Mouse (Mus musculus): ENCODE data around the gene Hspe1.
A peak's percentile ranks its signal among the peaks of the same experiment; 100 is the strongest.
"Not testable (repeated sequence)": the region's sequence is repeated elsewhere in the genome, so short reads cannot be mapped to it uniquely, and the experiment has no call there.

Hspe1 gene

DNA sequence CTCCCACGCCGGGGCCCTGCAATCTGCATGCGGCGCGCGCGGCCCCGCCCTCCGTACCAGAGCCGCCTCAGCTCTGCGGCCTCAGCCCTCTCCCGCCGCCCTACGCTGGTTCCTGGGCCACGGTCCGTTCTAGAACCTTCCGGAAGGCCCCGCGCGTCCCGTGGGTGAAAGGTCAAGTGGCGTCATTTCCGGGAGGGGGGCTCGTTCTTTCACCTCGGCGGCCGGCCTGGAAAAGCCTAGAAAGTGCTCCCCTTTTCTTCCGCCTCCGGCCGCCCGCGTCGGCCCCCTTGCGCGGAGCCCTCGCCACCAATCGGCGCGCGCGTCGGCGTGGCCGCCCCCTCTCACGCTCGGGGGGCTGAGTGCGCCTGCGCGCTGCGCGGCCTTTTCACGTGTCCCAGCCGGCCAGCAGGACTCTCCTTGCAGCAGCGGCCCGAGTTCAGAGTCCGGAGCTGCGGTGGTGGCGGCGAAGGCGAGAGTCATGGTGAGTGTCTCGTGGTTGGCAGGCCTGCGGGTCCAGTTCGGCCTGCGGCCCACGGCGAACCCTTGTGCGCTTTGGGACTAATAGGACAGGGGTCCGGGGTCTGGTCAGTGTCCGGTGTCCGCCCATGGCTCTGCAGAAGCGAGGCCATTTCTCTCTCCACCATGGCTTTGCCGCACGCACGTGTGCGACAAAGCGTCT is at the start of gene Hspe1, which contains the start of gene Hspd1:
TSS of gene Hspe1 (plus strand) at position 201 of the 679 bp plus-strand sequence.
TSS of gene Hspd1 (minus strand) at position 312 of the 679 bp plus-strand sequence.
- peak; percentile 99 for DNase-seq (ENCODE audit: low read depth, low spot score)

DNA sequence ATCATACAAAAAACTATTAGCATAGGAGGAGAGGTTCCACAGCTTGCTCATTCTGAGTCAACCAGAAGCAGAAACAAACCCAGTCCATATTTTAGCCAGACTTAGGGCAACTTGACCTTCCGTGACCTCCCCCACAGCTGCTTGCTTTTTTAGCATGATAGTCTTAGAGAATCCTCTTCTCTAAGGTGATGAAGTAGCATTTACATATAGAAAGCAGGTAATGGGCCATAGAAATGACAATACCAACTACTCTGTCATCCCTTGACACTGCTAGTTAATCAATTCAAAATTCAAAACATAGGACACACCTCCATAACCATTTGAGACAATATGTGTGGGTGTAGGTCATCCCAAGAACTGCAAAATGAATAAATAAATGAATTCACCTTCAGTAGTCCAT is 48.0 kb upstream of the Hspe1 start:
- peak; percentile 77 for DNase-seq (ENCODE audit: low read depth, low spot score)

DNA sequence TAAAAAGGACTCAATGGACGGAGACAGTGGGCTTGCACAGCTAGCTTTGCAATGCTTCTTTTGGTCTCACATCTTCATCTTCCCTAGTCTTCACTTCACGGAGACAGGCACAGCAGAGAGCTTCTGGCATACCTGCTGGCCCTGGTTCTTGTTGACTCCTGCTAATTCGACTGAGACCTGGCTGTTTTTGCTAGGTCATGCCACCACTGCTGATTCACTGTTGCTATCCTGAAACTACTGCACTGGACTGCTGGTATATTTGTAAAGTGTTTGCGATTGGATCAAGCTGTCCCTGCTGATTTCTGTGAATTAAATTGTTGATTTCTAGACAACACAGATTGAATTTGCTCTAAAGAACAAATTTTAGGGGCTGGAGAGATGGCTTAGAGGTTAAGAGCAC is 46.2 kb upstream of the Hspe1 start:
- DNase-seq (ENCODE audit: low read depth, low spot score), result no peak

DNA sequence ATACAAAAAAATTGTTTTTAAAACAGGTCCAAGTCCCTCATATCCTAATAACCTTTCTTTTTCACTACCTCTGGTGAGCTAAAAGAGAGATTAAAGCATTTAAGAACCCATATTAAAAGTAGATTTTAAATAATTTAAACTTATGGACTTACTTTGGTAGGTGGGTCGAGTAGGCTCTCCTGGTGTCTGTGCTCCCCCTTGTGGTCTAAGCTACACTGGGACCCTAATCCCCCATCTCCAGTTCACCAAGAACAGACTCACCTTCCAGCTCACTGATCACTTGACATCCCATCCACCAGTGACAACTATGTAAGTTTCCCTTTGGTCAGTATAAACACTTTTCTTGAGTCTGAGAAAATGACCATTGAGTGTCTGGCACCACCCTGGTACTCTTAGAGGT is 45.7 kb upstream of the Hspe1 start:
- DNase-seq (ENCODE audit: low read depth, low spot score), result peak; percentile 47

GRCm38 (mm10) chr1:55043164-55043563 is 44.8 kb upstream of the Hspe1 start:
- DNase-seq (ENCODE audit: low read depth, low spot score), result no peak

GRCm38 (mm10) chr1:55048841-55049587 is 38.9 kb upstream of the Hspe1 start:
- no peak for DNase-seq (ENCODE audit: low read depth, low spot score)

- DNase-seq (ENCODE audit: low read depth, low spot score), result no peak
Observed at GRCm38 (mm10) chr1:55051671-55052070, 36.3 kb upstream of the Hspe1 start.

- peak; percentile 99 for DNase-seq (ENCODE audit: low read depth, low spot score)
Observed at GRCm38 (mm10) chr1:55052355-55052953, 35.5 kb upstream of the Hspe1 start, which contains the start of gene Coq10b. Coq10b (plus strand) TSS chr1:55052770.

- DNase-seq (ENCODE audit: low read depth, low spot score), result peak; percentile 81
Observed at GRCm38 (mm10) chr1:55053005-55053404, 34.9 kb upstream of the Hspe1 start.

DNA sequence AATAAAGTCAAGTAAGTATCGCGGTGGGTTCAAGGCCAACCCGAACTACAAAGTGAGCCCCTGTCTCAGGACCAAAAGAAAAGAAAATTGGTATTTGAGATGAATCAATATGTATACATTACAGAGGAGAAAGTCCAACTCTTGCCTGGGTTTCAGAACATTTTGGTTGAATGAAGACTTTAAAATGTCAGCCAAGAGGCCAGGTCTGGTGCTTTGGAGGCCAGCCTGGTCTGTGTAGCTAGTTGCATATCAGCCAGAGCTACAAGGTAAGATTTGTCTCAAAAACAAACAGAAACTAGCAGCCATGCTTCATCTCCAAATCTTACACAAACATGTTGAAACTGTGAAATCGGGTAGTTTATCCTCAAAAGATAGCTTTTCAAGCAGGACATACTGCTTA is 34.3 kb upstream of the Hspe1 start:
- DNase-seq (ENCODE audit: low read depth, low spot score), result no peak

GRCm38 (mm10) chr1:55055322-55056115 is 32.4 kb upstream of the Hspe1 start:
- no peak for DNase-seq (ENCODE audit: low read depth, low spot score)

GRCm38 (mm10) chr1:55058383-55058782 is 29.5 kb upstream of the Hspe1 start:
- not testable (repeated sequence) for DNase-seq (ENCODE audit: low read depth, low spot score)

DNA sequence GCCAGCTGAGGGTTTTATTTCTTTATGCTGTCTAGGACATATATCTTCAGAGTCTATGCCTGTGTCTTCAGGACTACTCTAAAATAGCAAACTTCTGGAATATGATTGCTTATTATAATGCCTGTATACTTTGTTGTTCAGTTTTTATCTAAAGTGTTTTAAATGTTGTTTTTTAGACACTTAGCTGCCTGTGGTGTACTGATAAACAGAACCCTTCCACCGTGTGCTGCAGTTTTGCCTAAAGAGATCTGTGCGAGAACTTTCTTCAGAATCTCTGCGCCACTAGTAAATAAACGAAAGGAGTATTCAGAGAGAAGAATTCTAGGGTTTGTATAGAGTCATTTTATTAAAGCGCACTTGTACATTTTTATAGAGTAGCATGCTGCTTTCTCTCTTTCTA is 26.8 kb upstream of the Hspe1 start:
- DNase-seq (ENCODE audit: low read depth, low spot score), result no peak

- DNase-seq (ENCODE audit: low read depth, low spot score), result no peak
Observed at GRCm38 (mm10) chr1:55061772-55062171, 26.2 kb upstream of the Hspe1 start.

DNA sequence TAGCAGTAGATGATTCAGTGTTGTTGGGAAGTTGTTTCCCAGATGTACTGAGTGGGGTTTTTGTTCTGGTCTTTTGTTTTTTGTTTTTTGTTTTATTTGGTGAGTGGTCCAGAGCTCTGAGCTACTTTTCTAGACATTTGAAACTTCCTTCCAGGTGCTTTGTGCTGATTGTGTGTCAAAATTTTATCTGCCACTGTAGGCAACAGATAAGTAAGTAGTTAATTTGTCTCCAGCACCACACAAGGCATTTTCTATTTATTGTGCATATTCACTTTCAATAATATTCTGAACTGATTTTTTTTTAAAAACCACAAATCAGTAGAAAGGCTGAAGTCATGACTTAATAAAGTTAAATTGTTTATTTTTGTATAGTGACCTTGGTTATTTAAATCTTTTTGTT is 15.6 kb upstream of the Hspe1 start:
- not testable (repeated sequence) for DNase-seq (ENCODE audit: low read depth, low spot score)

DNA sequence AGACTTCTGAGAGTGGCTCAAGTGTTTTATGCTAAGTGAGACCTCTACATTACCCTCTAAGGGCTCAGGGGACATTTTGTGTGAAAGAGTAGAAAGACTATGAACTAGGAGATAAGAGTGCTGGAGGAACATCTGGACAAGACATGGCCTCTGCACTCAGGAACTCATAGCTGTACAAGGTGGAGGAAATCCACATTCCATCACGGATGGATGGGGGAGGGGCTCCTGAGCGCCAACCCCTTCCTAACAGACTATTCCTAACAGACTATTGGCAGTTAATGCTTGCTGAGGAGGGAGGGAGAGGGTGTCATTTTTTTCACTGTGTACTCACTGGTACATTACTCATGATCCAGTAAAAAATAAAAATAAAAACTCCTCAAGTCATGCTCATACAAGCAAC is 13.2 kb upstream of the Hspe1 start:
- DNase-seq (ENCODE audit: low read depth, low spot score), result peak; percentile 68

DNA sequence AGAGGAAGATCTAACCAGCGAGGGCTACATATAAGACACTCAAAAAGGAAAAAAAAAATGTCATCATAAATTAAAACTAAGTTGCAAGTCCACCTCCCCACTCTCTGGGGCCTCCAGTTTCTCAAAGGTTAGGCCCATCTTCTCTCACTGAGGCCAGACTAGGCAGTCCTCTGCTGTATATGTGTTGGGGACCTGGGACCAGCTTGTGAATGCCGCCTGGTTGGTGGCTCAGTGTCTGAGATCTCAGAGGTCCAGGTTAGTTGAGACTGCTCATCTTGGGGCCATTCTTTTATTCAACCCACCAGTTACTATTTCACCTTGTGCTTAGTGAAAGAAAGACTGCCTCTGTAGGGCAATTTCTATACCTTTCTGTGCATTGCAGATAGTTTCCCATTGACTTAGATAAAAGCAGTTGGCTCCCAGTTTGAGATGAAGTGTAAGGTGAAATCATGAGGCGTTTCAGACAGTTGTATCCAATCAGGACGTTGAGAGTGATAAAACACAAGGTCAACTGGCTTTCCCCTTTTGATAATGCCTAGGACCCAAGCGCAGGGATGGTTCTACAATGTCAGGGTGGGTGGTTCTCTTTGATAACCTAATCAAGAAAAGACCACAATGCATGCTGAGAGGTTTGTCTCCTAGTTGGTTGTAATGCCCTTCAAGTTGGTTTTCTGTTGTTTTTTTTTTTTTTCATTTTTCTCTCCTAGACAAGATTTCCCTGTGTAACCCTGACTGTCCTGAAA is 12.1 kb upstream of the Hspe1 start:
- no peak for DNase-seq (ENCODE audit: low read depth, low spot score)

DNA sequence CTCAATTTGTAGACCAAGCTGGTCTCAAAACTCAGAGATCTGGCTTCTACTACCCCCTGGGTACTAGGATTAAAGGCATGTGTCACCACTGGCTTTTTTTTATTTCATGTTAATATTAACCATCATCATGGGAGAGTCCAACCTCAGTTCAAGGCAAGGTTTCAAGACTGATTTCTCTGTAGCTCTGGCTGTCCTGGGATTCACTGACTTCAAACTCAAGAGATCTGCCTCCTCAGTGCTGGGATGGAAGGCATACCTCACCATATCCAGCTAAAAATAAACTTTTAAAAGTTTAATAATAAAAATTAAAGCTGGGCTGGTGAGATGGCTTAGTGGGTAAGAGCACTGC is 11.6 kb upstream of the Hspe1 start:
- no peak for DNase-seq (ENCODE audit: low read depth, low spot score)

DNA sequence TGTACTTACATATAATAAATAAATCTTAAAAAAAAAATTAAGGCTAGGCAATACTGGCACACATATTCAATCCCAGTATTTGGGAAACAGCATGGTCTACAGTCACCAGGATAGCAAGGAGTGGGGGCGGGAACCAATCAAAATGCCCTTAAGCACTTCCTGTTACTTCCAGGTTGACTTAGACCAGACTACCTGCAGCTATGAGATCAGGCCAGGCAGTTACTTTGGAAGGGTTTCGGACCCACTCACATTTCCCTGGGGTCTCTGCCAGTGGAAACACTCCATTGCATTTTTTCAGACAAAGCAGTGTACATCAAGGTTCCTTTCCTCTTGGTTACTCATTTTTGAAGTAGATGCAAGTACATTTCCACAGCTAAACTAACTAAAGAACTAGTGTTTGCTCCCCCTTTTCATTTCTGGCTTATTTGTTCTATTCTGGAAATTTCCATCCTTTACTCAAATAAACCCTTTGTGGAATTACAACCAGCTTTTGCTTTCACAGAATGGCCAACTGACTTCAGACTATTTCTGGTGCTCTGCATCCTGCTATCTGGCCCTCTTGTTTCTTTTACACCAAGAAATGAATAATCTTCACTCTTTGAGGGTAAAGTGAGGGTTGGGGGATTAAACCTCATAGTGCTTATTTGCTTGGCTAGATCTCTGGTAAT is 10.9 kb upstream of the Hspe1 start:
- DNase-seq (ENCODE audit: low read depth, low spot score), result peak; percentile 57

- DNase-seq (ENCODE audit: low read depth, low spot score), result no peak
Observed at GRCm38 (mm10) chr1:55079677-55080076, 8.3 kb upstream of the Hspe1 start.

GRCm38 (mm10) chr1:55082106-55082505 is 5.8 kb upstream of the Hspe1 start:
- DNase-seq (ENCODE audit: low read depth, low spot score), result peak; percentile 79
